Mouse (Mus musculus) limb, embryonic 14.5 days (tissue): Measurements from ENCODE around the gene Cyp4a29. TPM values are rescaled to one million over a fixed set of nuclear protein-coding genes. Genes with fewer than 3 reads are reported as not detected.
A peak's percentile ranks its signal among the peaks of the same experiment; 100 is the strongest.
"Not testable (repeated sequence)": the region's sequence is repeated elsewhere in the genome, so short reads cannot be mapped to it uniquely, and the experiment has no call there.

Experiments
- ATAC-seq: fragments of 200-750 bp; cut with Nextera tagmentation; 2 replicates; pipeline ENCODE4 v1.8.0; 2017; ENCODE audit warnings: low read depth, moderate number of reproducible peaks, moderate TSS enrichment; ENCODE audit not compliant: low FRiP score
- DNase-seq: peaks from one replicate; pipeline ENCODE4 v3.0.0-alpha.2; 2015; ENCODE audit warnings: low spot score
- H3K27ac ChIP-seq: fragments of 300-500 bp; sonication (generic); replicated peaks from 2 replicates; pipeline ENCODE4 v1.5.1; 2014; ENCODE audit warnings: low read depth, mild to moderate bottlenecking, low read length, moderate library complexity, mixed read lengths
- H3K27me3 ChIP-seq: fragments of 300-500 bp; sonication (generic); 2 replicates; pipeline ENCODE4 v1.6.1; 2014; ENCODE audit warnings: low read length, mixed read lengths; ENCODE audit not compliant: control insufficient read depth, insufficient read depth
- H3K36me3 ChIP-seq: fragments of 300-500 bp; sonication (generic); 2 replicates; pipeline ENCODE4 v1.6.1; 2014; ENCODE audit warnings: mild to moderate bottlenecking, low read length, moderate library complexity, mixed read lengths; ENCODE audit not compliant: control insufficient read depth, insufficient read depth
- H3K4me1 ChIP-seq: fragments of 300-500 bp; sonication (generic); 2 replicates; pipeline ENCODE4 v1.6.1; 2014; ENCODE audit warnings: antibody characterized with exemption, low read length, mixed read lengths; ENCODE audit not compliant: control insufficient read depth, insufficient read depth
- H3K4me2 ChIP-seq: fragments of 300-500 bp; sonication (generic); replicated peaks from 2 replicates; pipeline ENCODE4 v1.6.1; 2014; ENCODE audit warnings: low read depth, mild to moderate bottlenecking, low read length, moderate library complexity; ENCODE audit not compliant: severe bottlenecking
- H3K4me3 ChIP-seq: fragments of 300-500 bp; sonication (generic); replicated peaks from 2 replicates; pipeline ENCODE4 v1.5.1; 2014; ENCODE audit warnings: low read length
- H3K9ac ChIP-seq: fragments of 300-500 bp; sonication (generic); 2 replicates; pipeline ENCODE4 v1.6.1; 2014; ENCODE audit warnings: mild to moderate bottlenecking, low read depth, low read length, moderate library complexity; ENCODE audit not compliant: severe bottlenecking
- H3K9me3 ChIP-seq: fragments of 300-500 bp; sonication (generic); 2 replicates; pipeline ENCODE4 v1.6.1; 2016; ENCODE audit warnings: low read length; ENCODE audit not compliant: control insufficient read depth
- POLR2A ChIP-seq: fragments of 200-500 bp; IDR thresholded peaks from 2 replicates; pipeline ENCODE4 v1.8.0; 2012; ENCODE audit warnings: inconsistent platforms, mild to moderate bottlenecking, moderate library complexity, borderline replicate concordance; ENCODE audit not compliant: insufficient read depth, insufficient read length; ENCODE audit errors: extremely low read depth
- WGBS: fragments of 180-500 bp; shearing (Covaris S2); extraction: QIAGEN DNeasy Blood & Tissue Kit; methylation state at CpG from one replicate; pipeline ENCODE4 v1.1.7; 2014; 5-methylcytosine and 5-hydroxymethylcytosine counted together
- polyA plus RNA-seq, 2 experiments: library from polyadenylated mRNA; depleted of rRNA in 1 of 2; stranded (reverse) in 1 of 2; unstranded in 1 of 2; fragments of >200 nt; fragmentation: Nextera tagmentation in 1 of 2; extraction: Ambion mirVana in 1 of 2; gene quantifications; 2 replicates each; pipeline versions ENCODE4 v1.2.1 to v1.2.3; 2012 to 2014

Cyp4a29 gene
- polyA plus RNA-seq, 2 experiments = not detected

DNA sequence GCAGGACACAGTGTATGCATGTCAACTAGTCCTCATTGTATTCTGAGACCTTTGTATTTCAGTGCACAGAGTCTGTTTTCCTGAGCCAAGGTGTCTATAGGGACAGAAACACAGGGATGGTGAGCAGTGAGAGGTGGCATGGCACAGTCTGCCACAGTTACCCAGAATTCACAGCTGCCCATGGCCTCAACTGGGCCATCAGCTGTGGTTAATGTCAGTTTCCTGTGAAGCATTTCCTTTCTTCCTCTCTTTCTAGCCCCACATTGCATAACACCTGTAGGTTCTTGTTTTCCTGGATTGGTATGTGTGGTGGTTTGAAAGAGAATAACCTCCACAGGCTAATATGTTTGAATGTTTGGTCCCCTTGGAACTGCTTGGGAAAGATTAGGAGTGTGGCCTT, 38.5 kb downstream of the Cyp4a29 start:
- H3K27ac ChIP-seq = no peak overlapping the region
- no peaks in the 10 kb centered on the region for H3K9me3 ChIP-seq
- ATAC-seq = no peak
- no peaks in the 10 kb centered on the region for H3K4me1 ChIP-seq
- peak overlapping the region; percentile 48 for H3K4me2 ChIP-seq
- TF ChIP-seq POLR2A = no peak
- no peaks in the 10 kb centered on the region for H3K36me3 ChIP-seq
- no peak overlapping the region for H3K4me3 ChIP-seq
- no peak for DNase-seq
- H3K27me3 ChIP-seq = no peaks in the 10 kb centered on the region
- no peak overlapping the region for H3K9ac ChIP-seq

DNA sequence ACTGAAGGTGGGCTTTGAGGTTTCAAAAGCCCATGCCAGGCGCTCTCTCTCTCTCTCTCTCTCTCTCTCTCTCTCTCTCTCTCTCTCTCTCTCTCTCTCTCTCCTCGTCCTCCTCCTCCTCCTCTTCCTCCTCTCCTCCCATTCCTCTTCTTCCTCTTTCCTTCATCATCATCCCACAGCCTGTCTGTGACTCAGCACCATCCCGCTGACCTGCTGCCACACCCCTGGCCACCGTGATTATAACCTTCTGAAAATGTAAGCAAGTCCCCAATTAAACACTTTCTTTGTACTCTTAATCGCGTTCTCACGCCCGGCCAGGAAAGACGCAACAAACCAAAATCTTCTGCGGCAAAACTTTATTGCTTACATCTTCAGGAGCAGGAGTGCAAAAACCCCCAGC, 38.9 kb downstream of the Cyp4a29 start:
- not testable (repeated sequence) for DNase-seq, H3K36me3 ChIP-seq, ATAC-seq, H3K9me3 ChIP-seq, H3K9ac ChIP-seq, H3K4me1 ChIP-seq, H3K27ac ChIP-seq, H3K27me3 ChIP-seq
- WGBS = 14% methylated on average over 10 of the region's 10 CpGs
- Histone ChIP-seq H3K4me3 (peak overlapping the region; percentile 29), H3K4me2 (peak overlapping the region; percentile 48)

DNA sequence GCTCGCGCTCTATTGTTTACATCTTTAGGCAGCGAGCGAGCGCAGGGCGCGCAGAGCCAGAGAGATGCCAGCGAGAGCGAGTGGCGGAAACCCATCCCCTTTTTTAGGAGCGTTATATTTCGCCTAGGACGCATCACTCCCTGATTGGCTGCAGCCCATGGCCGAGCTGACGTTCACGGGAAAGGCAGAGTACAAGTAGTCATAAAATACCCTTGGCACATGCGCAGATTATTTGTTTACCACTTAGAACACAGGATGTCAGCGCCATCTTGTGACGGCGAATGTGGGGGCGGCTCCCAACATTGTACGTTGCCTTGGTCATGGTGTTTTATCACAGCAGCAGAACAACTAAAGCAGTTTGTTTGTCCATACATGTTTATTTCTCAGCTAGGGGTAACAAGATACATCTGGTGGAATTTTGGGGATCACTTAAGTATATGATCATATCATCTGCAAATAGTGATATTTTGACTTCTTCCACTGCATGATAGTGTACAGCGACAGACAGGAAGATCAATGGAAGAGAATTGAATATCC, 39.4 kb downstream of the Cyp4a29 start:
- not testable (repeated sequence) for H3K9ac ChIP-seq, H3K27me3 ChIP-seq, H3K27ac ChIP-seq, H3K36me3 ChIP-seq, H3K4me1 ChIP-seq, H3K9me3 ChIP-seq
- 17% methylated on average over 18 of the region's 23 CpGs for WGBS
- Histone ChIP-seq H3K4me3 (peak overlapping the region; percentile 29), H3K4me2 (peak overlapping the region; percentile 48)
- DNase-seq (peak; percentile 4), ATAC-seq (peak; percentile 15; the same call in 1 of the 2 replicates)

DNA sequence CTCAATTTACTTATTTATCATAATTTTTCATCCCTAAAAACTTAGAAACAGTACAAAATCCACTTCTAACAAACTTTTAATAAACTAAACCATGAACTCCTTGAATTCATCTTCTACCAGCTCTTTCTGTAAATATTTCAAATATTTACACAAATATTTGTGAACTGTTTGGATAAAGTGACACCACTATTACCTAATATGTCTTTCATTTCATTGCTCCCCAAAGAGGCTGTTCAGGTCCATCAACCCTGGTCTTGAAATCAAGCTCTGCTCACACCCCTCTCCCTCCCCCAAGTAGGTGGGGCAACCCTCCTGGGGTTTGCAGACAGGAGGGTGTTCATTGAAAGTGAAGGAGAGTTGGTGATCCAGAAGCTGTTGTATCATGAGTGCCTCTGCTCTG, 56.9 kb downstream of the Cyp4a29 start, which contains the start of gene Cyp4a12a:
TSS of gene Cyp4a12a (plus strand) at position 301 of the 400 bp plus-strand sequence.
- not testable (repeated sequence) for H3K36me3 ChIP-seq, H3K4me1 ChIP-seq, H3K9me3 ChIP-seq, H3K4me2 ChIP-seq, DNase-seq, H3K4me3 ChIP-seq, H3K27me3 ChIP-seq, ATAC-seq, H3K27ac ChIP-seq, H3K9ac ChIP-seq

Other genes with a start within 250 kb of the Cyp4a29 start
- gene Stil, start 241.9 kb upstream of the Cyp4a29 start, polyA plus RNA-seq (2012; rRNA removed) = 16.2 and 18.0 TPM in 2 replicates
- 11.5 and 12.8 TPM in 2 replicates for gene Stil, start 241.9 kb upstream of the Cyp4a29 start, polyA plus RNA-seq (2014; fragmentation: Nextera tagmentation; extraction: Ambion mirVana)
- 3.4 and 4.4 TPM in 2 replicates for gene Tal1, start 185.7 kb upstream of the Cyp4a29 start, polyA plus RNA-seq (2012; rRNA removed)
- gene Tal1, start 185.7 kb upstream of the Cyp4a29 start, polyA plus RNA-seq (2014; fragmentation: Nextera tagmentation; extraction: Ambion mirVana) = 1.6 and 1.7 TPM in 2 replicates
- gene Pdzk1ip1, start 153.4 kb upstream of the Cyp4a29 start, polyA plus RNA-seq (2012; rRNA removed) = 11.3 and 12.0 TPM in 2 replicates
- gene Pdzk1ip1, start 153.4 kb upstream of the Cyp4a29 start, polyA plus RNA-seq (2014; fragmentation: Nextera tagmentation; extraction: Ambion mirVana) = 14.7 and 21.9 TPM in 2 replicates
- gene Cyp4x1, start 107.8 kb upstream of the Cyp4a29 start, polyA plus RNA-seq (2012; rRNA removed) = 0.03 TPM in 2 replicates
- gene Cyp4x1, start 107.8 kb upstream of the Cyp4a29 start, polyA plus RNA-seq (2014; fragmentation: Nextera tagmentation; extraction: Ambion mirVana) = 0.11 TPM in 1 of 2 replicates, not detected in the other
- not detected in 2 replicates for gene Cyp4a12a, start 57.0 kb downstream of the Cyp4a29 start, polyA plus RNA-seq (2012; rRNA removed)
- not detected in 2 replicates for gene Cyp4a12a, start 57.0 kb downstream of the Cyp4a29 start, polyA plus RNA-seq (2014; fragmentation: Nextera tagmentation; extraction: Ambion mirVana)
- gene Cyp4a12b, start 169.5 kb downstream of the Cyp4a29 start, polyA plus RNA-seq (2012; rRNA removed) = not detected in 2 replicates
- gene Cyp4a12b, start 169.5 kb downstream of the Cyp4a29 start, polyA plus RNA-seq (2014; fragmentation: Nextera tagmentation; extraction: Ambion mirVana) = not detected in 2 replicates
- gene Cyp4a30b, start 210.5 kb downstream of the Cyp4a29 start, polyA plus RNA-seq (2012; rRNA removed) = not detected in 2 replicates
- not detected in 2 replicates for gene Cyp4a30b, start 210.5 kb downstream of the Cyp4a29 start, polyA plus RNA-seq (2014; fragmentation: Nextera tagmentation; extraction: Ambion mirVana)